Mouse (Mus musculus) lung, embryonic 16.5 days (tissue): ENCODE measurements around the gene Aldh1a1. TPM values are rescaled to one million over a fixed set of nuclear protein-coding genes. Genes with fewer than 3 reads are reported as not detected.
A peak's percentile ranks its signal among the peaks of the same experiment; 100 is the strongest.

ENCODE experiments used
- ATAC-seq: fragments of 200-750 bp; cut with Nextera tagmentation; 2 replicates; pipeline ENCODE4 v1.8.0; 2017; ENCODE audit warnings: low read depth, mild to moderate bottlenecking, moderate library complexity
- H3K27ac ChIP-seq: fragments of 300-500 bp; sonication (generic); 2 replicates; pipeline ENCODE4 v1.5.1; 2014; ENCODE audit warnings: mild to moderate bottlenecking, control low read depth, low read length
- H3K27me3 ChIP-seq: fragments of 300-500 bp; sonication (generic); 2 replicates; pipeline ENCODE4 v1.6.1; 2014; ENCODE audit warnings: low read depth, low read length, mixed read lengths; ENCODE audit not compliant: control insufficient read depth, insufficient read depth
- H3K36me3 ChIP-seq: fragments of 300-500 bp; sonication (generic); 2 replicates; pipeline ENCODE4 v1.6.1; 2014; ENCODE audit warnings: low read length; ENCODE audit not compliant: control insufficient read depth, insufficient read depth
- H3K4me1 ChIP-seq: fragments of 300-500 bp; sonication (generic); replicated peaks from 2 replicates; pipeline ENCODE4 v1.6.1; 2014; ENCODE audit warnings: low read length, mixed read lengths; ENCODE audit not compliant: control insufficient read depth, insufficient read depth
- H3K4me2 ChIP-seq: fragments of 300-500 bp; sonication (generic); 2 replicates; pipeline ENCODE4 v1.6.1; 2014; ENCODE audit warnings: low read depth, low read length, control low read depth
- H3K4me3 ChIP-seq: fragments of 300-500 bp; sonication (generic); 2 replicates; pipeline ENCODE4 v1.5.1; 2014; ENCODE audit warnings: mild to moderate bottlenecking, low read length, control low read depth
- H3K9ac ChIP-seq: fragments of 300-500 bp; sonication (generic); 2 replicates; pipeline ENCODE4 v1.6.1; 2014; ENCODE audit warnings: low read length, control low read depth
- H3K9me3 ChIP-seq: fragments of 300-500 bp; sonication (generic); 2 replicates; pipeline ENCODE4 v1.6.1; 2016; ENCODE audit warnings: low read length; ENCODE audit not compliant: control insufficient read depth
- WGBS: fragments of 180-500 bp; shearing (Covaris S2); extraction: QIAGEN DNeasy Blood & Tissue Kit; methylation state at CpG from one replicate; pipeline ENCODE4 v1.1.7; 2014; 5-methylcytosine and 5-hydroxymethylcytosine counted together
- polyA plus RNA-seq: library from polyadenylated mRNA; unstranded; fragments of >200 nt; fragmentation: Nextera tagmentation; extraction: Ambion mirVana; gene quantifications from 2 replicates; pipeline ENCODE4 v1.2.1, GENCODE M21; 2015

The Aldh1a1 gene
- polyA plus RNA-seq, 1 experiment from 2014 or later: 28.1 TPM

- no peaks in the 10 kb centered on the region for H3K27me3 ChIP-seq
- WGBS: 43% methylated on average over 1 of the region's 1 CpGs
- H3K9me3 ChIP-seq: no peaks in the 10 kb centered on the region
- no peak overlapping the region for H3K27ac ChIP-seq
- H3K4me2 ChIP-seq: no peak overlapping the region
- H3K4me3 ChIP-seq: no peak overlapping the region
- no peak for ATAC-seq
- H3K36me3 ChIP-seq: no peaks in the 10 kb centered on the region
- H3K9ac ChIP-seq: no peak overlapping the region
- no peaks in the 10 kb centered on the region for H3K4me1 ChIP-seq
Observed at GRCm38 (mm10) chr19:20543816-20544215, 51.3 kb downstream of the Aldh1a1 start.

- Histone ChIP-seq H3K36me3 (no peaks in the 10 kb centered on the region), H3K4me2 (no peak overlapping the region), H3K27ac (no peak overlapping the region), H3K4me1 (no peaks in the 10 kb centered on the region), H3K9me3 (no peaks in the 10 kb centered on the region), H3K9ac (no peak overlapping the region), H3K27me3 (no peaks in the 10 kb centered on the region), H3K4me3 (no peak overlapping the region)
- WGBS: 91% methylated on average over 1 of the region's 1 CpGs
- ATAC-seq: no peak
Observed at GRCm38 (mm10) chr19:20544941-20545340, 52.4 kb downstream of the Aldh1a1 start.

GRCm38 (mm10) chr19:20547025-20547424 lies 54.5 kb downstream of the Aldh1a1 start:
- ATAC-seq: no peak
- Histone ChIP-seq H3K36me3 (no peaks in the 10 kb centered on the region), H3K4me3 (no peak overlapping the region), H3K9ac (no peak overlapping the region), H3K4me2 (no peak overlapping the region), H3K9me3 (no peaks in the 10 kb centered on the region), H3K27ac (no peak overlapping the region), H3K27me3 (no peaks in the 10 kb centered on the region), H3K4me1 (no peaks in the 10 kb centered on the region)
- WGBS: 91% methylated on average over 3 of the region's 3 CpGs

- Histone ChIP-seq H3K27ac (no peak overlapping the region), H3K9me3 (no peaks in the 10 kb centered on the region), H3K36me3 (no peaks in the 10 kb centered on the region), H3K4me2 (no peak overlapping the region), H3K27me3 (no peaks in the 10 kb centered on the region), H3K9ac (no peak overlapping the region), H3K4me1 (no peaks in the 10 kb centered on the region), H3K4me3 (no peak overlapping the region)
- WGBS: 94% methylated on average over 1 of the region's 1 CpGs
- no peak for ATAC-seq
Observed at GRCm38 (mm10) chr19:20549409-20549808, 56.9 kb downstream of the Aldh1a1 start.

- Histone ChIP-seq H3K9me3 (no peaks in the 10 kb centered on the region), H3K4me2 (no peak overlapping the region), H3K4me3 (no peak overlapping the region), H3K27me3 (no peaks in the 10 kb centered on the region), H3K27ac (no peak overlapping the region), H3K36me3 (no peaks in the 10 kb centered on the region), H3K9ac (no peak overlapping the region), H3K4me1 (no peaks in the 10 kb centered on the region)
- WGBS: 61% methylated on average over 1 of the region's 1 CpGs
- ATAC-seq: no peak
Observed at GRCm38 (mm10) chr19:20555365-20555764, 62.9 kb downstream of the Aldh1a1 start.

GRCm38 (mm10) chr19:20557211-20557610 lies 64.7 kb downstream of the Aldh1a1 start:
- H3K9me3 ChIP-seq: no peaks in the 10 kb centered on the region
- H3K27ac ChIP-seq: no peak overlapping the region
- WGBS: 53% methylated on average over 4 of the region's 4 CpGs
- no peaks in the 10 kb centered on the region for H3K4me1 ChIP-seq
- H3K4me3 ChIP-seq: no peak overlapping the region
- ATAC-seq: peak; percentile 51; the same call in 1 of the 2 replicates
- H3K9ac ChIP-seq: no peak overlapping the region
- no peaks in the 10 kb centered on the region for H3K36me3 ChIP-seq
- no peaks in the 10 kb centered on the region for H3K27me3 ChIP-seq
- no peak overlapping the region for H3K4me2 ChIP-seq

- 89% methylated on average over 3 of the region's 3 CpGs for WGBS
- Histone ChIP-seq H3K4me1 (no peaks in the 10 kb centered on the region), H3K36me3 (no peaks in the 10 kb centered on the region), H3K27me3 (no peaks in the 10 kb centered on the region), H3K4me3 (no peak overlapping the region), H3K9ac (no peak overlapping the region), H3K4me2 (no peak overlapping the region), H3K9me3 (no peaks in the 10 kb centered on the region), H3K27ac (no peak overlapping the region)
- ATAC-seq: no peak
Observed at GRCm38 (mm10) chr19:20558069-20558468, 65.6 kb downstream of the Aldh1a1 start.

GRCm38 (mm10) chr19:20558544-20558943 lies 66.0 kb downstream of the Aldh1a1 start:
- Histone ChIP-seq H3K27me3 (no peaks in the 10 kb centered on the region), H3K36me3 (no peaks in the 10 kb centered on the region), H3K9ac (no peak overlapping the region), H3K4me1 (no peaks in the 10 kb centered on the region), H3K9me3 (no peaks in the 10 kb centered on the region), H3K27ac (no peak overlapping the region), H3K4me3 (no peak overlapping the region), H3K4me2 (no peak overlapping the region)
- no peak for ATAC-seq

- 82% methylated on average over 3 of the region's 3 CpGs for WGBS
- ATAC-seq: no peak
Observed at GRCm38 (mm10) chr19:20558952-20559351, 66.4 kb downstream of the Aldh1a1 start.

GRCm38 (mm10) chr19:20559952-20560351 lies 67.4 kb downstream of the Aldh1a1 start:
- no peaks in the 10 kb centered on the region for H3K27me3 ChIP-seq
- no peak for ATAC-seq
- no peaks in the 10 kb centered on the region for H3K4me1 ChIP-seq
- no peak overlapping the region for H3K27ac ChIP-seq
- H3K9ac ChIP-seq: no peak overlapping the region
- H3K4me2 ChIP-seq: no peak overlapping the region
- H3K4me3 ChIP-seq: no peak overlapping the region
- 48% methylated on average over 2 of the region's 2 CpGs for WGBS
- H3K9me3 ChIP-seq: no peaks in the 10 kb centered on the region
- no peaks in the 10 kb centered on the region for H3K36me3 ChIP-seq

More at GRCm38 (mm10) chr19:20558952-20559351, 66.4 kb downstream of the Aldh1a1 start:
- Histone ChIP-seq H3K4me1 (no peaks in the 10 kb centered on the region), H3K36me3 (no peaks in the 10 kb centered on the region), H3K4me2 (no peak overlapping the region), H3K27me3 (no peaks in the 10 kb centered on the region), H3K4me3 (no peak overlapping the region), H3K9me3 (no peaks in the 10 kb centered on the region), H3K9ac (no peak overlapping the region), H3K27ac (no peak overlapping the region)
